Mouse (Mus musculus) thymus, postnatal 0 days (tissue): ENCODE data around the gene Thra. TPM values are rescaled to one million over a fixed set of nuclear protein-coding genes. Genes with fewer than 3 reads are reported as not detected.

ENCODE experiments used
- DNase-seq: peaks from one replicate; pipeline ENCODE4 v3.0.0-alpha.2; 2015; ENCODE audit warnings: low spot score
- polyA plus RNA-seq: library from polyadenylated mRNA; unstranded; fragments of >200 nt; fragmentation: Nextera tagmentation; extraction: Ambion mirVana; gene quantifications from 2 replicates; pipeline ENCODE4 v1.2.1, GENCODE M21; 2015

Gene Thra
- polyA plus RNA-seq, 1 experiment from 2014 or later = 9.1 TPM

DNA sequence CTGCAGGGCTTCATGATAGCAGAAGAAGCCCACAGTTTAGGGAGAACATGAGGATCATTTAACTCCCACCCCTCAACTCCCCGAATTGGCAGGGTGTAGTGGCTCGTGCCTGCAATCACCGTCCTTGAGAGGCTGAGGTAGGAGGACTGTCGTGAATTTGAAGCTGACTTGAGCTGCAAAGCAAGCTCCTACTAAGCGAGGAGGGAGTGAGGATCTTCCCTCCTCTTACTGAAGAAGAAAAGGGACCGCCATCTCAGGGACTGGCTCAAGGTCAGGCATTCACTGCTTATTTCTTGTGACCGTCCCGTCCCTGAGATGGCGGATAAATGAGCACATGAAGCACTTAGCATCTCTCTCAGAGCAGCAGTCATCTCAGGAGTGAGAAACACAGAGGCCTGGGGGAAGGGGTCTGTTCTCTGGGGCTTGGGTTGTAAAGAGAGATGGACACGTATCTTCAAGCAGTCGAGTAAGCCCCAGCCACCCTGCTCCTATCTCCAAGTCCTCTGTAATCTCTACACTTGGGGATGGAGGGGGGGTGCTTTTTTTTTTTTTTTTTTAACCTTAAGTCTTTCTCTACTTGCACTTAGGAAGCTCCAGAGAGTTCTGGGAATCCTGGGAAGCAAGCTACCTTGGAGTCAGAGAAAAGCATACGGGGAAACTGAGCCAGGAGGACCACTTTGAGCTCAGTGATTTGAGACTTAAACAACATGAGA lies 35.8 kb downstream of the Thra start:
- no peak for DNase-seq

DNA sequence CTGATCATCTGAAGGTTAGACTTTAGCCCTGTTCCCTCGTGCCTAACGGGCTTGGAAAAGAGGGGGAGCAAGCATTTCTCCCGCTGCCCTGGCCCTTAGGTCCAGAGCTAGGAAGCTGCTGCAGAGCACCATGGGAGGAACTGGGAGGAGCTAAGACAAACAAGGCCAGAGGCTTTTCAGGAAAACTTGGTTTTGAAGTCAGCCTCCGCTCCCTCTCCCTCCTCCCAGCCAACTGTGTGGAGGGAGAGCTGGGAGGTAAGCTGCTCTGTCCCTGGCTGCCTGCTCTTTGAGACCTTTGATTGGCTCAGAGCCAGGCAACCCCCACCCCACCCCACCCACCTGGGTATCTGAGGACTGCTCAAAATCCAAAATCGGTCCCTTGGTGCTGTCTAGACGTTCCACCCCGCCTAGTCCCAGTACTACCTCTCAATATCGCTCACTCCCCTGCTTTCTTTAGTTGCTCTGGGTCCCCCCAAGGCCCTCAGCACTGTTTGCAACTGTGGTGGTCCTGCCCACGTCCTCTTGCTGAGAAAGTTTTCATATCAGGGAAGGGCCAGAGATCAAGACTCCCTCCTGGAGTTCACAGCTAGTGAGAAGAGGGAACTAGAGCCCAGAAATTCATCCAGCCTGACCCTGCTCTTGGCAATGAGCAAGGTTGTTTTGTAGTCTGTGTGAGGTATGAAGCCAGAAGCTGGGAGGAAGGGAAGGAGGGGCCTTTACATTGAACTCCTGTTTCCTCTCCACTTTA lies 36.6 kb downstream of the Thra start:
- DNase-seq = peak; percentile 1

DNA sequence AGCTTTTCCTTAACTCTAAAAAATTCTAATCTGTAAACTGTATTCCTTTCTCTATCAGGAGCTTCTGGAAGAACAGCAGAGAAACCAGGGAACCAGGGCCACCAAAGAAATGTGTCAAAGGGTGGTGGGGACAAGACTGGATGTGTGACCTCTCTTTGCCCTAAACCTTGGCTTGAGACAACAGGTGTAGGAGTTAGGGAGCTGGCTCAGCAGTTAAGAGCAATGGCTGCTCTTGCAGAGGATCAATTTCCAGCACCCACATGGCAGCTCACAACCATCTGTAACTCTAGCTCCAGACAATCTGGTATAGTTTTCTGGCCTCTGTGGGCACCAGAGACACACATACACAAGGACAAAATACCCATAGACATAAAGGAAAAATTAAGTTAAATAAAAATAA lies 37.5 kb downstream of the Thra start:
- DNase-seq = no peak

- DNase-seq = no peak
These were observed 41.5 kb downstream of the Thra start for GRCm38 (mm10) chr11:98781851-98782512.

DNA sequence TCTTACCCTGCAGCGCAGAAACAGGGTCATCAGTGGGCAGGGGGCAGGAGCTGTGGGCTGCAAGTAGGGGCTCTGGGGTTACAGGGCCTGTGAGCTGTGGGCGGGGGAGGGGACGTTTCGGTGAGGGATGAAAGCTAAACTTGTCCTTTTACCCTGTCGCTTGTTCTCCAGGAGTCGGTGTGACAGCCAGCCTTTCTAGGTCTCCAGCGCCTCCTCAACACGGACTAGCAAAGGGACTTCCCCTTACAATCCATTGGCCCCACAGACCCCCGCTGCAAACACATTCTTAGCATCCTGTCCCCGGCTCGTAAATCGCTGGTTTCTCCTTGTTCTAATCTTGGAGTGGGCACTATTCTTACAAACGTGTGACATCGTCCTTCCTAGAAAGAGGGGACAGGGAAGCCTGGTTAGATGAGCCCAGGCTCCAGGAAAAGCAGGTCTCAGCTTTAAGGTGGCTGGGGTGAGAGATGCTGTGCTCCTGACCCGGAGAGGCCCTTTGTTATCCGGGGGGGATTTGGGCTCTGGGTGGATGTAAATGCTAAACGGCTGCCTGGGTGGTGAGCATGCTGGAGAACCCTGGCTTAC lies 42.3 kb downstream of the Thra start:
- DNase-seq = no peak

GRCm38 (mm10) chr11:98783236-98783696 lies 42.8 kb downstream of the Thra start:
- DNase-seq = peak; percentile 70

DNA sequence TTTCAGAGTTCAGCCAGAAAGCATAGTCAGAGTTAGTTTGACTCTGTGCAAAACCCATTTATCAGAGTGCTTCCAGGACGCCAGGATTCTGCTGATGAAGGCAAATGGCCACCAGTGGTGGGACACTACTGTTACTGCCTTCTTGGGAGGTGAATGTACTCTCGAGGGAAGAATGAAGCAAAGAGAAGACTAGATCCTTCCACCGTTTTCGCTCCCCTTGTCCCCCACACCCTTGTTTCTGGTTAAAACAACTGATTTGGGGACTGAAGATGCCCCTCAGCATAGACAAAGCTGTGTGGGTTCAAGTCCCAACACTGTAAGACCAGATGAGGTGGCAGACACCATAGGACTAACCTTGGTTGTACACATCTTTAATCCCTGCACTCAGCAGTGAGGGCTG lies 43.7 kb downstream of the Thra start:
- no peak for DNase-seq

GRCm38 (mm10) chr11:98785214-98785613 lies 44.8 kb downstream of the Thra start:
- DNase-seq = no peak

DNA sequence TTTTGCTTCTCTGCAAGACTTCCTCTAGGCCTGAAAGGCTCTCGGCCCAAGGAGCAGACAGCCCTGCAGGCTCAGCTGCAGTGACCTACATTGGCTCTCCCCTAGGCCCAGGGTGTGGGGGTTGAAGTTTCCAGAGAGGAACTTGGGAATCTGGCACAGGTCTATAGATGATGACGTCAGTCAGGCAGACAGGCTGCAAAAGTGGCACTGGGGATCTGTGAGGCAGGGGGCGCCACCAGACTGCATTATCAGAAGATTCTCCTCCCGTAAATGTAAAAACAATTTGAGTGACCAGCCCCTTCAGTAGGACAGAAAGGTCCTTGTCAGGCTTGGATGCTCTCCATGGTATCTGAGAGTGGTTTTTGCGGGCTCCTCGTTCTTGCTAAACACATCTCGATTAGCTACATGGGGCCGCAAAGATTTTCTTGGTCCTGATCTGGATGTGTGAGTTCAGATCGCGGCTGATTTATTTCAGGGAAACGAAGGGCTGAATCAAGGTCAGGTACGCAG lies 45.4 kb downstream of the Thra start:
- peak; percentile 52 for DNase-seq

DNA sequence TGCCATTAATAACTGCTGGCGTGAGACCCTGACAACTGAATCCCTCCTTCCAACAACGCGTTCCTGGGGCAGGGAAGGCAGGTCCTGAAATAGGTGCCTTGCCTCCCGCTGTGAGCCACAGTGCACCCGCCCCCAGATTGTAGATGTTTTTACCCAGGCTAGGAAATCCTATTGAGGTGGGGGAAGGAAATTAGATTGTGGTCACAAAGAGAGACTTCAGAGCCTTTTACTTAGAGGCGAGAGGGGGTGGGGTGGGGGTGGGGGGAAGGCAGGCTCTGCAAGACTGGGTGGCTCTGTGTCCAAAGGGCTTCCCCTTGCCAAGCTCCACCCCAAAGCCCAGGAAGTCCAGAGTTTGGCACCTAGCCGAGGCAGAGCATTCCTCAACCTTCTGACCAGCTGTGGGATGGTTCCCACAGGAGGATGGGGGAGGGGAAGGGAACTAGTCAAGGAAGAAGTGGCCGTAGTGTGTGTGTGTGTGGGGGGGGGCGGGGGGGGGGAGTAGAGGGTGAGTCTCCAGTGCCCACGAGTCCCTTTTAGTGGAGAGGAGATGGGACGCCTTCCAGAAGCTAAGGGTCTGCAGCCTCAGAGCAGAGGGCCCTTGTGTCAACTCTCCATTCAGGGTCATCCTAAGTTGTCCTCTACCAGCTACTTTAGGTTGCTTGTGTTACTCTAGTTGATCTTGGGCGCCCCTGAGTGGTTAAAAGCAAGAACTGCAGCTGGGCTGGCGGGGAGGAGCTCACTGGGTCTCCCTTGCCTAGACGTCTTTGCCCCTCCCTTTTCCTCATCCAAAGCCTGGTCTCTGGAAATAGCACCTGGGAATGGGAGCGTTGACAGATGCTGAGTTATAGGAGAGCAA lies 46.1 kb downstream of the Thra start:
- DNase-seq = peak; percentile 92

DNA sequence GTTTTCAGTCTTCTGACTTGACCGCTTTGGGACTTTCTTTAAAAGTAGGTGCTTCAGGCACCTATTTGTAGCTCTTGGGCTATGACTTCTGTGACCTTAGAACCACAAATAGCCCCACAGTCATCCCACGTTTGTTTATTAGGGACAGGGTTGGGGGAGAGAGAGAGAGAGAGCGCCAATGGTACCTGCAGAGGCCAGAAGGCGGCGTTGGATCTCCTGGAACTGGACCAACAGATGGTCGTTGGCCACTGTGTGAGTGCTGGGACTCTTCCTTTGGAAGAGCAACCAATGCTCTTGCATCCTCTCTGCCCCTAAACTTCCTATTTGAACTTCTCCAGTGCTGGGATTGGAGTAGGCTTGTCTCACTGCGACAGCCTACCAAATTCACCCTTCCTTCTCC lies 46.8 kb downstream of the Thra start:
- DNase-seq = no peak

DNA sequence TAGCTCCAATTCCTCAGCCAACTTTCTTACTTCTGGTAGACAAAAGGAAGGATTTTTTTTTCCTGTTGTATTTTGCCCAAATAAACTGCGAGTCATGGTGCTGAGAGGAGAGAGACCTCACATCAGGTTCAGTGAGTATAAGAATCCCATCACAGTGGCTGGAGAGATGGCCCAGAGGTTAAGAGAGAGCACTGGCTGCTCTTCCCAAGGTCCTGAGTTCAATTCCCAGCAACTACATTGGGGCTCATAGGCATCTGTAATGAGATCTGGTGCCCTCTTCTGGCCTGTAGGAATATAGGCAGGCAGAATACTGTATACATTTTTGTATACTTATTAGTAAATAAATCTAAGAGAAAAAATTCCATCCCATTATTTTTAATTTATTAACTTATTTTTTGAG lies 47.3 kb downstream of the Thra start:
- DNase-seq = no peak

GRCm38 (mm10) chr11:98788139-98788538 lies 47.7 kb downstream of the Thra start:
- DNase-seq = no peak

DNA sequence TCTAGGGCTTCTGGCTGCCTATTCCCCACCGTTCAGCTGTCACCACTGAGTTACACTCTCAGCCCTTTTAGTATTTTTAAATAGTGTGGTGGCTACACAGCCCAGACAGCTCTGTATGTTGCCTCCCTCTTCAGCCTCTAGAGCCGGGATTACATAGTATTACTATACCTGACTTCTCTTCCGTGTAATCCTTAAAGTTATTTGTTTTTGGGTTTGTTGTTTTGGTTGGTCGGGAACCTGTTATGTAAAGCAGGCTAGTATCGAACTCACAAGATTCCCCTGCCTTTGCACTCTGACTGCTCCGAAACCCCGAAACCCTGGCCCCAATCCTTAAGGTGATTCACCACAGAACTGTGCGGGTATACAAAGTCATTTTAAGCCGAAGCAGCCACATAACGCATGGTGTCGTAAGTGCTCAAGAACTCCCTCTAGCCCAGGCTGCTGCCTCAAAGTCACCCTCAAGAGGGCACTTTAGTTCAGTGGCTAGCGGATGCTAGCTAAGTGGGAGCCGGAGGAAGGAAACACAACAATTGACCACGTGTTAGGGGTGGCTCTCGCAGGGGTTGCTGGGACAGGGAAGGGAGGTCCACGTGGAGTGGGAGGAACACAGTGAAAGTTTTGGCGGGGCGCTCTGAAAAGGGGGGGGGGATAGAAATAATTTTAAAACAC lies 48.2 kb downstream of the Thra start:
- peak; percentile 94 for DNase-seq

DNA sequence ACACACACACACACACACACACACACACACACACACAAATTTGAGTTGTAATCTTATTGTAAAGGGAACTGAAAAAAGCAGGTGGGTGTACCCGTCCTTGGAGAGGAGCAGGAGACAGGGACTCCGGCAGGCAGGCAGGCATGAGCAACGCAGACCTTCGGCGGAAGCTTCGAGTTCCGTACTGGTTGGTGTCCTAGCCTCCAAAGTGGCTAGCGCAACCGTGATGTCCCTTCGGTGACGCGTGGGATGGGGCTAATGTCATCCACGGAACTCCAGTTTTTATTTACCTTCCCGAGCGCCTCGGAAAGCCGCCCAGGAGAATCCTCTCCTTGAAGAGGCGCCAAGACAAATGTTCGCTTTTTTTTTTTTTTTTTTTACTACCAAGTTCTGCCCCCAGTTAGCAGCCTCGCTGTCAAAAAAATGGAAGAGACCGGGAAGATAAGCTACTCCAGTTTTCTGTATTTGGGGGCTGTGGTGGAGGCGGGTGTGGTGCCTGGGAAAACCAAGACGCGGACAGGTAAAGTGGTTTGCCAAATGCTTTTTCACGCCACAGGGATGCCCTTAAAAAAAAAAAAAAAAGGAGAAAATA lies 48.9 kb downstream of the Thra start:
- DNase-seq = no peak

- DNase-seq = no peak
These were observed 49.4 kb downstream of the Thra start for GRCm38 (mm10) chr11:98789824-98790223.

- no peak for DNase-seq
These were observed 50.3 kb downstream of the Thra start for GRCm38 (mm10) chr11:98790631-98791205.

GRCm38 (mm10) chr11:98791448-98791847 lies 51.0 kb downstream of the Thra start:
- DNase-seq = no peak

DNA sequence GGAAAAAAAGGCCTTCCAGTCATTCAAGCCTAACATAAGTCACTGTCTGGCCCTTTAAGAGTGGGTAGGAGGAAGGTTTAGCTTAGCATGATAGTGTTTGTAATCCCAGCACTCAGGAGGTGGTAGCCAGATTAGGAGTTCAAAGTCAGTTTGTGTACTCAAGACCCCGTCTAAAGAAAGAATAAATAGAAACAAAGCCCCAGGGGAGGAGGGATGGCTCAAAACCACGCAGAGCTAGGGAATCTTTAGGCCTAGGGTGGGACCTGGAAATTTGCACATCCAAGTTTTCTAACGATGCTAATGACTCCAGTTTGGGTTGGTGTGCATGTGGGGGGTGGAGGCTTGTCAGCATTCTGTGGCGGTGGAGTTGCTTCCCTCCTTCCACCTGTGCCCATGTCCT lies 51.6 kb downstream of the Thra start:
- no peak for DNase-seq
